ENCODE assay signal across 8 mouse cellular contexts in genomic region chr12:84450351-84450717, GRCm38 (mm10). TPM values are rescaled to one million over a fixed set of nuclear protein-coding genes. Genes with fewer than 3 reads are reported as not detected.
A peak's percentile ranks its signal among the peaks of the same experiment; 100 is the strongest.
DNase-seq lines count a peak whose midpoint lies in the region; ATAC-seq and TF ChIP-seq lines count a peak whose summit lies in the region.

No protein-coding gene starts in this region.

- no peaks in the 10 kb centered on the region for H3K9me3 ChIP-seq in embryonic facial prominence, embryonic 14.5 days (ENCODE audit: control insufficient read depth, low read length)
- no peaks in the 10 kb centered on the region for H3K9me3 ChIP-seq in intestine, postnatal 0 days (ENCODE audit: control insufficient read depth)
- H3K9me3 ChIP-seq in lung, embryonic 16.5 days (ENCODE audit: control insufficient read depth, low read length), result no peaks in the 10 kb centered on the region
- no peaks in the 10 kb centered on the region for H3K9me3 ChIP-seq in stomach, embryonic 16.5 days (replicated peaks; ENCODE audit: control insufficient read depth, low read length)

- no peaks in the 10 kb centered on the region for H3K27me3 ChIP-seq in embryonic facial prominence, embryonic 14.5 days (replicated peaks; ENCODE audit: control insufficient read depth, insufficient read depth, low read length)
- H3K27me3 ChIP-seq in intestine, postnatal 0 days (replicated peaks; ENCODE audit: control insufficient read depth, insufficient read depth, low read length), result no peaks in the 10 kb centered on the region
- no peaks in the 10 kb centered on the region for H3K27me3 ChIP-seq in lung, embryonic 16.5 days (ENCODE audit: control insufficient read depth, insufficient read depth, low read depth, low read length)
- H3K27me3 ChIP-seq in stomach, embryonic 16.5 days (ENCODE audit: control insufficient read depth, insufficient read depth, low read length), result no peaks in the 10 kb centered on the region

- no peak for DNase-seq in cerebellum, postnatal 25 days
- peak; percentile 29 for DNase-seq in 3T3-L1 (ENCODE audit: low read depth, low spot score)
- DNase-seq in embryonic facial prominence, embryonic 14.5 days (ENCODE audit: low spot score), result peak; percentile 23
- DNase-seq in cerebellum, adult 8-10 months, result no peak

- H3K4me3 ChIP-seq in embryonic facial prominence, embryonic 14.5 days (ENCODE audit: low read depth, low read length), result peak overlapping the region; percentile 62
- H3K4me3 ChIP-seq in intestine, postnatal 0 days (ENCODE audit: low read depth, low read length), result peak overlapping the region; percentile 84
- H3K4me3 ChIP-seq in lung, embryonic 16.5 days (ENCODE audit: low read length), result peak overlapping the region; percentile 87
- H3K4me3 ChIP-seq in stomach, embryonic 16.5 days (replicated peaks; ENCODE audit: low read length), result peak overlapping the region; percentile 66

- WGBS in embryonic facial prominence, embryonic 14.5 days, result 0% methylated on average over 6 of the region's 6 CpGs
- under 1% methylated on average over 6 of the region's 6 CpGs for whole genome bisulfite sequencing in intestine, postnatal 0 days
- WGBS in lung, embryonic 16.5 days, result 0% methylated on average over 6 of the region's 6 CpGs
- WGBS in stomach, embryonic 16.5 days, result under 1% methylated on average over 6 of the region's 6 CpGs

- ATAC-seq in cerebellum, adult (ENCODE audit: insufficient number of reproducible peaks, low FRiP score, low TSS enrichment), result 0 out of 2 replicates have a peak, but pooled peaks have one; percentile 6
- ATAC-seq in embryonic facial prominence, embryonic 14.5 days (ENCODE audit: low read depth), result no peak
- ATAC-seq in intestine, postnatal 0 days, result peak; percentile 10; the same call in 1 of the 2 replicates
- 0 out of 2 replicates have a peak, but pooled peaks have one; percentile 0 for ATAC-seq in lung, embryonic 16.5 days (ENCODE audit: low read depth)
- no peak for ATAC-seq in stomach, embryonic 16.5 days (ENCODE audit: insufficient read depth, low FRiP score)

- peak overlapping the region; percentile 56; the same call in 1 of the 2 replicates for H3K27ac ChIP-seq in embryonic facial prominence, embryonic 14.5 days (replicated peaks; ENCODE audit: low read depth, low read length)
- H3K27ac ChIP-seq in intestine, postnatal 0 days (ENCODE audit: low read depth, low read length), result peak overlapping the region; percentile 31
- H3K27ac ChIP-seq in lung, embryonic 16.5 days (ENCODE audit: low read length), result peak overlapping the region; percentile 36
- peak overlapping the region; percentile 65 for H3K27ac ChIP-seq in stomach, embryonic 16.5 days (ENCODE audit: low read length)

- no peak for TF ChIP-seq CTCF in intestine, postnatal 0 days (IDR thresholded peaks at IDR 0.05; ENCODE audit: low read depth)

- H3K4me1 ChIP-seq in embryonic facial prominence, embryonic 14.5 days (ENCODE audit: control insufficient read depth, insufficient read depth, low read length), result no peaks in the 10 kb centered on the region; the same call in 1 of the 2 replicates
- no peaks in the 10 kb centered on the region for H3K4me1 ChIP-seq in intestine, postnatal 0 days (replicated peaks; ENCODE audit: control insufficient read depth, insufficient read depth, low read length)
- peaks cover 14% of the 10 kb centered on the region for H3K4me1 ChIP-seq in lung, embryonic 16.5 days (replicated peaks; ENCODE audit: control insufficient read depth, insufficient read depth, low read length)
- H3K4me1 ChIP-seq in stomach, embryonic 16.5 days (ENCODE audit: control insufficient read depth, insufficient read depth, low read length), result peaks cover 6% of the 10 kb centered on the region

- H3K9ac ChIP-seq in embryonic facial prominence, embryonic 14.5 days (ENCODE audit: low read depth, low read length), result peak overlapping the region; percentile 69
- peak overlapping the region; percentile 63 for H3K9ac ChIP-seq in intestine, postnatal 0 days (ENCODE audit: low read depth, low read length)
- peak overlapping the region; percentile 70 for H3K9ac ChIP-seq in lung, embryonic 16.5 days (ENCODE audit: low read length)
- H3K9ac ChIP-seq in stomach, embryonic 16.5 days (ENCODE audit: low read length), result peak overlapping the region; percentile 74

- no peaks in the 10 kb centered on the region for H3K36me3 ChIP-seq in embryonic facial prominence, embryonic 14.5 days (ENCODE audit: control insufficient read depth, insufficient read depth, low read length)
- H3K36me3 ChIP-seq in intestine, postnatal 0 days (ENCODE audit: control insufficient read depth, insufficient read depth), result no peaks in the 10 kb centered on the region
- H3K36me3 ChIP-seq in lung, embryonic 16.5 days (ENCODE audit: control insufficient read depth, insufficient read depth, low read length), result no peaks in the 10 kb centered on the region
- H3K36me3 ChIP-seq in stomach, embryonic 16.5 days (ENCODE audit: control insufficient read depth, insufficient read depth, low read length), result no peaks in the 10 kb centered on the region

- H3K4me2 ChIP-seq in embryonic facial prominence, embryonic 14.5 days (ENCODE audit: low read depth, low read length), result peak overlapping the region; percentile 72
- H3K4me2 ChIP-seq in intestine, postnatal 0 days (replicated peaks; ENCODE audit: low read depth), result peak overlapping the region; percentile 93
- peak overlapping the region; percentile 63 for H3K4me2 ChIP-seq in lung, embryonic 16.5 days (ENCODE audit: low read depth, low read length)
- peak overlapping the region; percentile 86 for H3K4me2 ChIP-seq in stomach, embryonic 16.5 days (ENCODE audit: low read depth, low read length)

RNA-seq across cellular contexts. Expression of gene Aldh6a1, which starts 0.5 kb away (rescaled TPM):
- polyA plus RNA-seq in embryonic facial prominence, embryonic 14.5 days (2014; fragmentation: Nextera tagmentation; extraction: Ambion mirVana), result 37.4 and 38.7 TPM in 2 replicates
- polyA plus RNA-seq in intestine, postnatal 0 days (2015; fragmentation: Nextera tagmentation; extraction: Ambion mirVana), result 13.5 and 15.4 TPM in 2 replicates
- 54.4 and 56.9 TPM in 2 replicates for polyA plus RNA-seq in lung, embryonic 16.5 days (2015; fragmentation: Nextera tagmentation; extraction: Ambion mirVana)
- polyA plus RNA-seq in stomach, embryonic 16.5 days (2015; fragmentation: Nextera tagmentation; extraction: Ambion mirVana), result 47.4 and 48.2 TPM in 2 replicates

RNA-seq across cellular contexts. Expression of gene Lin52, which starts 0.9 kb away (rescaled TPM):
- 20.2 and 21.8 TPM in 2 replicates for polyA plus RNA-seq in embryonic facial prominence, embryonic 14.5 days (2014; fragmentation: Nextera tagmentation; extraction: Ambion mirVana)
- 7.9 and 8.0 TPM in 2 replicates for polyA plus RNA-seq in intestine, postnatal 0 days (2015; fragmentation: Nextera tagmentation; extraction: Ambion mirVana)
- 21.7 and 23.5 TPM in 2 replicates for polyA plus RNA-seq in lung, embryonic 16.5 days (2015; fragmentation: Nextera tagmentation; extraction: Ambion mirVana)
- polyA plus RNA-seq in stomach, embryonic 16.5 days (2015; fragmentation: Nextera tagmentation; extraction: Ambion mirVana), result 16.3 and 16.9 TPM in 2 replicates

RNA-seq across cellular contexts. Expression of gene Rnf113a2, which starts 33.3 kb away (rescaled TPM):
- polyA plus RNA-seq in embryonic facial prominence, embryonic 14.5 days (2014; fragmentation: Nextera tagmentation; extraction: Ambion mirVana), result 22.5 and 24.3 TPM in 2 replicates
- 17.4 and 18.7 TPM in 2 replicates for polyA plus RNA-seq in intestine, postnatal 0 days (2015; fragmentation: Nextera tagmentation; extraction: Ambion mirVana)
- polyA plus RNA-seq in lung, embryonic 16.5 days (2015; fragmentation: Nextera tagmentation; extraction: Ambion mirVana), result 22.8 and 25.1 TPM in 2 replicates
- 25.8 and 25.9 TPM in 2 replicates for polyA plus RNA-seq in stomach, embryonic 16.5 days (2015; fragmentation: Nextera tagmentation; extraction: Ambion mirVana)

RNA-seq across cellular contexts. Expression of gene Bbof1, which starts 41.5 kb away (rescaled TPM):
- 1.5 and 2.1 TPM in 2 replicates for polyA plus RNA-seq in embryonic facial prominence, embryonic 14.5 days (2014; fragmentation: Nextera tagmentation; extraction: Ambion mirVana)
- polyA plus RNA-seq in intestine, postnatal 0 days (2015; fragmentation: Nextera tagmentation; extraction: Ambion mirVana), result 0.42 and 0.53 TPM in 2 replicates
- 3.5 TPM in 2 replicates for polyA plus RNA-seq in lung, embryonic 16.5 days (2015; fragmentation: Nextera tagmentation; extraction: Ambion mirVana)
- polyA plus RNA-seq in stomach, embryonic 16.5 days (2015; fragmentation: Nextera tagmentation; extraction: Ambion mirVana), result 0.70 and 0.89 TPM in 2 replicates

RNA-seq across cellular contexts. Expression of gene Entpd5, which starts 41.5 kb away (rescaled TPM):
- 19.0 and 20.1 TPM in 2 replicates for polyA plus RNA-seq in embryonic facial prominence, embryonic 14.5 days (2014; fragmentation: Nextera tagmentation; extraction: Ambion mirVana)
- polyA plus RNA-seq in intestine, postnatal 0 days (2015; fragmentation: Nextera tagmentation; extraction: Ambion mirVana), result 54.4 and 56.5 TPM in 2 replicates
- polyA plus RNA-seq in lung, embryonic 16.5 days (2015; fragmentation: Nextera tagmentation; extraction: Ambion mirVana), result 19.1 and 20.4 TPM in 2 replicates
- polyA plus RNA-seq in stomach, embryonic 16.5 days (2015; fragmentation: Nextera tagmentation; extraction: Ambion mirVana), result 26.0 and 27.0 TPM in 2 replicates

Comparison
In these comparisons a context has a peak if more than half of its experiments do, and no peak if none do; other contexts are left out.
1. ATAC-seq: peak in cerebellum, adult (single experiment), intestine, postnatal 0 days (single experiment) and lung, embryonic 16.5 days (single experiment); none in embryonic facial prominence, embryonic 14.5 days (single experiment) and stomach, embryonic 16.5 days (single experiment).
2. DNase-seq: peak in 3T3-L1 (single experiment) and embryonic facial prominence, embryonic 14.5 days (single experiment); none in cerebellum, postnatal 25 days (0 of 2) and cerebellum, adult 8-10 months (single experiment).
3. Peak in every context shown above with its lines, with median percentiles within 50 percentile points of each other: H3K27ac ChIP-seq, H3K4me2 ChIP-seq, H3K4me3 ChIP-seq and H3K9ac ChIP-seq.